Mouse (Mus musculus) lung, postnatal 14 days (tissue): ENCODE results near the gene Ccdc141.
A peak's percentile ranks its signal among the peaks of the same experiment; 100 is the strongest.

Source experiments
- DNase-seq: peaks from one replicate; pipeline ENCODE4 v3.0.0; 2021

The Ccdc141 gene

DNA sequence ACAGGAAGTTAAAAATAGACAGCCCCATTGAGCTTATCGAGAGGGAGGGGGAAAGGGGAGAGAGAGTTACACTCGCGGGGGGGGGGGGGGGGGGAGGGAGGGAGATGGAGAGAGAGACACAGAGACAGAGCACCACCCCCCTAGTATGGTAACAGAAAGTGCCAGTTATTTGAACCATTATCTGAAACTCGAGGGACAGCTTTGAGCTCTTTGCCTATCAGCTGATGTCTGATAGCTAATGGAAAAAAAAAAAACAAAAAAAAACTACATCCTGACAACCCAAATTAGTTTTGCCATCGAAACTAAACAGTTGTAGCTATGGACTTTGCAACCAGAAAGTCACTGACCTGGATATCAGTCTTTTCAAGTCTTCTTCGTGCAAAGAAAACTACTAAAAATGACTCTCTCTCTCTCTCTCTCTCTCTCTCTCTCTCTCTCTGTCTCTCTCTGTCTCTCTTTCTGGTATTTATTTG lies at the start of gene Ccdc141:
TSS of gene Ccdc141 (minus strand) at position 4 of the 473 bp plus-strand sequence.
- no peak for DNase-seq

DNA sequence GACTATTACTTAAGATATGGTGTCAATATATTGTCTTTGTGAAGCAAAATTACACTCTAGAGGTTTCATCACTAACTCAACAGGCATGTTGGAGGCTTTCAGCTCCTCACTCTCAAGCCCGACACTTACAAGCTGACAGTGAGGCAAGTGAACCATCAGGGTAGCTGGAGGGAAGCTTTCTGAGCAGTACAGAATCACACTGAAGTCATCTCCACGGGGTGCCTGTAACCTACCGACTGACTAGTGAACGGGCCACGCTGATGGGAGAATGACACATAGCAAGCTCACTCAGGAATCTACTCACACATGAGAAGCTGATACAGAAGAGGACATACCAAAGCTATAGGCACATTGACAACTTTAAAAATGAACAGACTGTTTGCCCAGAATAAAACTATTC lies 42.4 kb upstream of the Ccdc141 start:
- DNase-seq = no peak

DNA sequence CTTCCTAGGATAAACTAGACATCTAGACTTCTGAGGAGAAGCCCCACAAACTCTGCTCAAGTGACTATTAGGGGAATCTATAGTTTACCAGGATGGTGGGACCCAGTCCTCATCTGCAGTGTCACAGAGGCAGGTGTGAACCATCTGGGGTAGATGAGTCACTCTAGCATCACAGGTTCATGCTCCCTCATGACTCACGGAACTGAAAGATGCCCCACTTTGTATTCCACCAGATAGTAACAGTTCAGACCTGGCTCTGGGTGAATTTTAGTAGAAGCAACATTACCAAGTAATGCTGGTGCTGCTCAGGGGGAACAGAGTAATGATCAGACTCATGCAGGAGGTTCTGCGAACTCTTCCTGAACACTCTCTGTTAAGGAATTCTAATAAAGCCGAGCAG lies 36.5 kb upstream of the Ccdc141 start:
- no peak for DNase-seq

DNA sequence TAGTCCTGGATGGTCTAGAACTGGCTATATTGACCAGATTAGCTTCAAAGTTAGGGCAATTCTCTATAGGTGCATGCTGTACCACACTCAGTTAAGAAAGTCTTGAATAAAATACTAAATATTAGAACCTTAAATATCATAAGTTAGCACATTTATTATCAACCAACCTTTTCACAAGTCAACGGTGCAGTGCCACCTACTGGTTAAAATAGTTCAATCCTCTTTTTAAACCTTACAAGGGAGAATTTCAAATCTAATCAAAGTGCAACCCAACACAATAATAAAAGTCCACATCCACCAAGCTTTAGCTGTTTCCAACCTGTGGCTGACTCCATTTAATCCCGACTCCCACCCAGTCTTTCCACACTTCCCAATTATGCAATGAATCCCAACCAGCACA lies 33.5 kb upstream of the Ccdc141 start:
- DNase-seq = peak; percentile 8

DNA sequence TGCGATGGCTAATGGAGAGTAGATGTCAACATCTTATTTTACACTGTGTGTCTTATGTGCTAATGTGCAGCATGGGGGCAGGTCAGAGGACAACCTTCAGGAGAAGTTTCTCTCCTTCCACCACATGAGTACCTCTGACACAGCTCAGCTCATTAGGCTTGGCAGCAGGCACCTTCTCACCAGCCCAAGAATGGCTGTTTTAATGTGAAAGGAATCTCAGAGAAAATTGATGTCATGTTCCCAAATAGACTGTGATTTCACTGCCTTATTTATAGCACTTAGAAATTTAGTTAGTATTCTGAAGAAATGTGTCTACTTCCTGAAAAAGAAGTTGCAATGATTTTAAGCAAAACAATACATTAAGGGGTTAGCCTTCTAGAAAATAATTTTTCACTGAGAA lies 31.5 kb upstream of the Ccdc141 start:
- no peak for DNase-seq

DNA sequence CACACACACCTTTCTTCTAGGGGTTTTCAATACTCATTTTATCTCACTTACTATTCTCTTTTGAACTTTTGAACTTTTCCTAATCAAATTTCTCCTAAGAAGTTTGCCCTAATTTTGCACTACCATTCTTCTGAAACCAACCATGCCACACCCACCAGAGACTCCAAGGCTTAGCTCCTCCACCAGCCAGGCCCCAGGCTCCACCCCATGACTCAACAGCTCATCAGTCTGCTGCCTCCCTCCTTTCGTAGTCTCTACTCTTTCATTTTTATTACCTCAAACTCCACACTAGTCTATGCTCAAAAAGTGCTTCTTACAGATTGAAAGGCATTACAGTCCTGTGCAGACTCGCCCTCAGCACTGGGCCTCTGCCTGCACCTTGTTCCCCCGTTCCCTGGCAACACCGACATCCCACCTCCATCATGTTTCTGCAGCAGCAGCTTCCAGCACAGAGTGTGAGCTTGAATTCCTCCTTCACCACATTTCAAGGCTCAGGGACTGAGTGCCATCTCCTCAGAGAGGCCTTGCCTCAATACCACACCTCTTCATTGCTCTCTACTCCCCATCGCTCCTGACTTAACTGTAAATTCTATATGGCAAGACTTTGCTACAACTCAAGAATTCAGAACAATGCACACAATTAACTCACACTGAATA lies 30.6 kb upstream of the Ccdc141 start:
- DNase-seq = no peak

DNA sequence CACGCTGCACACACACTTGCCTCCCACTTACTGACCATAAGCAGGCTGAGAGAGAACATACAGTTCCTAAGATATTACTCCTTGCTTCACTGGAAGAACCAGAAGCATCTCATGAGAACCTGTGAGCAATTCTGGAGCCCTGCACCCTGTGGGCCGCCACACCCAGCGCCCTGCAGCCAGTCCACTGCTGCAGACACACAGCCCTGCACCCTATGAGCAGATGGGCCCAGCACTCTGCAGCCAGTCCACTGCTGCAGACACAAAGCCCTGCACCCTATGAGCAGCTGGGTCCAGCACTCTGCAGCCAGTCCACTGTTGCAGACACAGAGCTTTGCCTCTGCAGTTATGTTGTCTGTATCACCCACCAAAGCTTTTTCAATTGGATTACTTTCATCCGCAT lies 29.9 kb upstream of the Ccdc141 start:
- DNase-seq = no peak

DNA sequence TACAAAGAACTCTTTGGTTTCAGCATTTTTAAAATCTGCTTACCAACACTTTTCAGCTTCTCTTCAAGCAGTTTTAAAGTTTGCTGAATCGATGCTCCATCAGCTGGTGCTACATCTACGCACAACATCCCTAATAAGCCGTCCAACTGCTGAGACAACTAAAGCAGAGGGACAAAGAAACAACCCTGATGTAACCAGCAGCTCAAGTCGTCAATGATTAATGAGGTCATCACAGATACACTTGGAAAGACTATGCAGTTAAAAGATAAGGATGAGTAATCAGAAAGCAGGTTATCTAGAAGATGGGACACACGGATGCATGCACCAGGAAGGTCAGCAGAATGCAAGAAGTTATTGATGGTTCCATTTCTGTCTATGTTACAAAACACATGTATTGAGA lies 27.8 kb upstream of the Ccdc141 start:
- DNase-seq = no peak

DNA sequence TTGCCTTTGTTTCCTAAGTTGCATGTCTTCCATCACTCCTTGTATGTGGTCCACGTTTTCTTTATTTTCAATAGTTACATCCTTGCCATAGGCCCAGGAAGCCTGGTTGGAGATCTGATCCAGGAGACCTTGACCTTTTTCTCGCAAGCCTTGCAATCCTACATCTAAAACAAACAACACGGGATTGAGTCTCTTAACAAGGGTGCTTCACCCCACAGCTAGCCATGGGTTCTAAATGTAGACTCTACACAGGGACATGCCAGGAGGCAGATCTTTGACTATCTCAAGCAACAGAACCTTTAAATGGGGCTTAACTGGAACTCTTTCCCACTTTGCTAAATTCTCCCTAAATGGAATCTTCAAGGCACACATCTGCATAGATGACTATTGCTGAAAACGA lies 26.4 kb upstream of the Ccdc141 start:
- DNase-seq = no peak

DNA sequence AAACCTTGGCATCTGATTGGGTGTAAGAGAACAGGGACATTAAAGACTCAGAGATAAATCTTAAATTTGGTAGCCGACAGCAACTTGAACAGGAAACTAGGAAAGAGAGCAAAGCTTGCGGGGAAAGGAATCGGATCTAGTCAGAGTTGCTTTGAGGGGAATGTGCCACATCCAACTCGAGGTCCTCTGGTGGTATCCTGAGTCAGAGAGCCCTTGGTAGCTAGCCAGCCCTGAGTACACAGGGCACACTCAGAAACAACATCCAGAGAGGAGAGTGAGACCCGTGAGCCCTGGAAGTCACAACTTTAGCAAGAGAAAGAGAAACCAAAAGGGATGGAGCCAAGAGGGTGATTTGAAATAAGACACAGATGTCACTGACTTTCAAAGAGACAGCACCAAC lies 24.6 kb upstream of the Ccdc141 start:
- no peak for DNase-seq

DNA sequence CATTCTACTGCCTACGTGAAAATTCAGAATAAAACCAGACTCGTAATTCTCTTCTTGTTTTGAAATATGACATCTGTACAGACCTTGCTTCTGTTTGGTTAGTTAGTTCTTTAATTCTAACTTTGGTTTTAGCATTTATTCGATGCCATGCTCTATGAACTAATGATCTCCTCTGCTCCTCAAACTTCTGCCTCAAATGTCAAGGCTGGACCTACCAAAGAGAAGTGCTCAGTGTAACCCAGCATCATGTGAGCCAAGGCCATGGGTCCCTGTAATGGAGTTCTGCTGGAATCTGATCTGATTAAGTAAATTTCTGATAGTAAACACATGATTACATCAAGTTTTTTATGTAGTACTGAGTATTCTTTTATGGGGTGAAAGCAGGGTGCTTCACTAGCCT lies 21.4 kb upstream of the Ccdc141 start:
- no peak for DNase-seq

DNA sequence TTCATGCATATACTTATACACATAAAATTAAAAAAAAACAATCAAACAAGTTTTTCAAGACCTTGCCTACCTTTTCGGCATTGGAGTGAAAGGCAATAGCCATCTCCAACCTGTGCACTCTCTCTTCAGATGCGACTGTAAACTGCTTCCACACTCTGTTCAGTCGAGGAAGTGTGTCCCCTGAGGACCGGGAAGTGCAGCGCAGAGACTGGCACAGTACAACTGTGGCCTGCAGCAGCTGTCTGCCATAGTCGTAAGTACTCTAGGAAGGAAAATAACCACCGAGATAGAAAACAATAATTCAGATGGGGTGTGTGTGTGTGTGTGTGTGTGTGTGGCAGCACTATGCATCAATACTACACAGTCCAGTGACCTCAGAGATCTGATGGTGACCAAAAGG lies 20.5 kb upstream of the Ccdc141 start:
- DNase-seq = no peak

DNA sequence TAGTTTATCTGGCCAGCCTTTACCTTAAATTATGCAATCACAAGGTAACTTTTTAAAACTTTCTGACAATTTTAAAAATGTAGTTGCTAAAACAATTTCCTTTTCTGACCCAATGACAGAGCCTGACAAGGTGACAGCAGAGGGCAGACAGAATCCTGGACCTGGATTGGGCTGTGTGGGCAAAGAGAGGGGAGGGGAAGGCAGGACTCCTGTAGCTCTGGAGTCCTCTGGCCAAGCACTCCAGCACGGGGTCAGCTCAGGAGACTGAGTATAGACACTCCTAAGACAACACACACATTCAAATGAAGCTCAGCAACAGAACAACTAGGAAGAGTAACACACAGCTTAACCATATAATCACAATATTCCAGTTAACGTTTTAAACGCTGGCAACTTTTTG lies 19.9 kb upstream of the Ccdc141 start:
- DNase-seq = no peak

DNA sequence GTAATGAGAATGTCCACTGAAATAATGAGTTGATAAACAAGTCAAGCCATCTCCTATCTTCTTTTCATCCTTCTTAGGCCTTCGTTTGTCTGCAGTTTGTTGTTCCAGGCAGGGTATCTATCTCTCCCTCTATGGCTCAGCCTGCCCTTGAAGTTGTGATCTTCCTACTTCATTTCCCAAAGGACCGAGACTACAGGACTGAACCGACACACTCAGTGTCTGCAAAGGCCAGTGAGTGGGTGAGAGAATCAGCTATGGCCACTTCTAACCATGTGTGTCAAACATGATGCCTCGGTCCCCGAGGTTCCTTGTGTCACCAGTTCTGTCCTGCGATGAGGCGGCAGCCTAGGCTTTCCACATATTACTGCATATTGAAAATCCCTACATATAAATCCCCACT lies 19.2 kb upstream of the Ccdc141 start:
- DNase-seq = no peak

DNA sequence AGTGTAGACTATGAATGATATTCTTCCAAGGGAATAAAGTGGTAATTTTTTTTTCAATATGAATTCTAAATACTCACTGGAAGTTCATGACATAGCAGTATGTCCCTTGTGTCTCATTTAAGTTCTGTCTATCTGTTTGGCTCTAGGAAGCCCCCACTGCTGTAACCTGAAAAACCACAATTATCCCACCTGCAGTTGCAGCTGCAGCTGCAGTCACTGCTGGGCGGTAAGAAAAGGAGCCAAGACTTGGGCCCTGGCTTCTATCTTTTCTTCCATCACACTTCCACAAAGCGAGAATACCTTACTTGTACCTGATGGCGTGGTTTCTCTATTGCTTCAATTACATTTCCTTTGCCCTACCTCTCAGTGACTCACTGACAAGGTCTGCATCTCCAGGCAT lies 17.1 kb upstream of the Ccdc141 start:
- DNase-seq = no peak

DNA sequence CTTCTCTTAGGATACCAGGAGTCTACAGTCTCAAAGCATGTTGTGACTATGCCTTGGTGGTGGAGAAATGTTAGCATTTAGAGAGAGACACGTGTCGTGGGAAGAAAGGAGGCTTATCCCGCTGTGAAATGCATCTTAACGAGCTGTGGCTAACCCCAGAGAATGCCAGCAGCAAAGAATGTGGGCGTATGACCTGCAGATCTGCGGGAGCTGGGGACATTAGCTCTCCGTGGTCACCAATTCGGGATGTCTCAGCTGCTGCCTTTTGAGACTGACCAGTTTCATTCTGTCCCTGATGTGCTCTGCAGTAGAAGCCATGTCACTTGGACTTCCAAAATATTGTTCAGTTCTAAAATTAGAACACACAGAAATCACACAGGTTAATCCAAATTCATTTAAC lies 16.5 kb upstream of the Ccdc141 start:
- DNase-seq = no peak

DNA sequence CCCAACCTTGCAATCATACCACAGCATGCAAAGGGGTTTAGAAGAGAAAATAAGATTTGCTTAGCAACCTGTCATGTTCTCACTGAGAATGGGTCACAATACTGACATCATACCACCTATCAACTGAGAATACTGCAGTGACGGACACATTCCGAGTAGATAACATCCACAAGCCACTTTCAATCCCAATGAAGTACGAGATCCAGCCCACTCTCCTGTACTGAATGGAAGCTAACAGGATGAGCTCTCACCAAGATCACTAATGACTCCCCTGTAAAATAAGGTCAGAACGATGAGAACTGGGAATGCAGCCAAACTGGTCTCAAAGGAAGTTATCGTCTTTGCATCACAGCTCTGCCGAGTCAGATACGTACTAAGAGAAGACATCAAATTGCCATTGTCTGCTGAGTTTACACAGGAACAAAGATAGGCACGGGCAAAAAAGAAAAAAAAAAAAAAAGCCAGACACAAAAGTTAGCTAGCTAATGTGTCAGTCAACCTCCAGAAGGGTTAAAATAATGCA lies 13.7 kb upstream of the Ccdc141 start:
- DNase-seq = no peak

DNA sequence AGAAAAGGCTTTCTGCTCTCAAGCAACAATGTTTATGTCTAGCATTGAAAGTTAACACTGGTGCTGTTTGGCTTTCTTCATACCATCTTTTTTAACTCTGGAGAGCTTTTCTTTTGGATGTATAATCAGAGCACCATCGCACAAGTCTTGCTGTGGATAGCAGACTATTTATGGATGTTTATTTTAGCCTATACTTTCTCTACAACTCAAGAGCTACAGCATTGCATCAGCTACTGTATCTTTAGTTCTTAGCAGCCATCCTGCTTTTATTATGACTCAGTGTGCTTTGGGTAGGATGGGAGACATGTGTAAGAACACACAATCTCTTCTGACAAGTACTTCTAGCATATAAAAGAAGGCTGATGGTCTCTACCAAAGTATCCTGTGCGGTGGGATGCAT lies 13.2 kb upstream of the Ccdc141 start:
- no peak for DNase-seq

DNA sequence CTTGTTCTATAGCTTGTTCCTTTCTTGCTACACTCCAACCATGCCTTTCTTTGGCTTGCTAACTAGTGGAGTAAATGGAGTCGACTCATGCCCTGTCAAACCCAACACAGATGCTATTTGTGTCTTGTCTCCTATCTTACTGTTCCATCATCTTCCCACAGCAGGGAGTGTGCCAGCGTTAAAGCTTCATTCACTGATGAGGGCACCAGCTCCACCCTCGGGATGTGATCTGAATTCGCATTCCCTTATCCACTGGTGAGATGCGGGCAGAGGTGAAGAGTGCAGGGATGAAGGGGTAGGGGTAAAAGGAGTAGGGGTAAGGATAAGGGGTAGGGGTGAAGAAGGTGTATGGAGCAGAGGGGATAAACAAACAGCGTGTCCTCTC lies 12.6 kb upstream of the Ccdc141 start:
- DNase-seq = no peak

DNA sequence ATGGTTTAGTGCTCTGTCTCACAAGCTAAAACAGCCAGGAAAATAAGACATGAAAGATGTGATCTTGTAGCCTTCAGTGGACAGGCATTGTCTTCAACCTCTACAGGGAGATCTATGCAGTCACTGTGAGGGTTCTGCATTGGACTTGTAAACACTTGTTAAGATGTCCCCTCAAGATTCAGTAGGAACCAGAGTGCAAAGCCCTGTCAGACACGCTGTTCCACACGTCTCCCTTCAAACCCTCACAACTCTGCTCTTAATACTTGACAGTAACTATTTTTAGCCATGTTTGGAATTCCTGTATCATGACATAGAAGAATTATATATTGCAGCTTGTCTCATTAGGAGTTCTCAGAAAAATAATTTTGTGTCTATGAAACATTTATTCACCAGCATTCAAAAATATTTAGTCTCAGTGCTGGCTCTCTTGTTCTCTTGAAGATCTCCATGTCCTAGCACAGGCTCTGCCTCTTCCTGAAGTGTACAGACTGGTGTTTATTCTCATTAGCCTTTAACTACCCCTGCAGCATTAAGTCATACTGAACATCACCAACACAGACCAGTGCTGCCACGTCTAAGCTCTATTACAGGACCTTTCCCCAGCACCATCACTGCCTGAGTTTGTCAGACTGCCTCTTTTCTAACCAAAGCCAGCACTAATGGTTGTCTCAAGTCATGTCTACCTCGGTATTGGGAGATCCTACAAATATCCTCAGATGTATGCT lies 12.0 kb upstream of the Ccdc141 start:
- no peak for DNase-seq

DNA sequence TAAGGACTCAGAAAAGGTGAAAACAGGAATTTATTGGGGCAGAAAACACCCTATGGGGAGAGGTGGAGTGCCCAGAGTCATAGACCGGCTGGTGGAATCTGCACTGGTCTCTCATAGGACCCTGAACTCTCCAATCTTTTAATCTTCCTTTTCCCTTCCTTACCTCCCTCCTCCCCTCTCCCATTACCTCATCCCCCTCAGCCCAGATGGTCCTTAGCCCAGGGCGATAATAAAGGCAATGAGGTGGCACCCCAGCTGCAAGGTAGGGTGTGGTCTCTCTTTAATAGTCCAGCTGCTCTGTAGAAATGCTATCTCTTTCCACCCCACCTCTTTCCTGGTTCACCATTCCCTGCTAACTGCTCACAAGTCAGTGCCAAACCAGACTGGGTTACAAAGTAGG lies 7.0 kb upstream of the Ccdc141 start:
- DNase-seq = no peak

DNA sequence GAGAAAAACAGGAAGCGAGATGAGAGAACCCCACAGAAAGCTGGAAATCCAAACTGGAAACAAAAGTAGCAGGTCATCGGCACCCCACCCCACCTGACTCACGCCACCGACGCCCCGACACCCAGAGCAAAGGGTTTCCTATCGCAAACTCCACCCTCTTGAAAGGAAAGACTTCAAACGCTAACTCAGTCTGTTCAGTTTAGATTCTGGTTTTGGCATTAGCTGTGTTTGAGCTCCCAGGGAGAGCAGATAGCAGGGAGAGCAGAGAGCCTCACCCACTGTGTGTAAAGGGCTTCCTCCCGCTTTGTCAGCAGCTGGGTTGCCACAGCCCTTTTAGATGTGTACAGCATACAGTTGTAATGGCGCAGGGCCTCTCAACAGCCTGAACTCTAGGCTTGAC lies 6.0 kb upstream of the Ccdc141 start:
- DNase-seq = no peak

DNA sequence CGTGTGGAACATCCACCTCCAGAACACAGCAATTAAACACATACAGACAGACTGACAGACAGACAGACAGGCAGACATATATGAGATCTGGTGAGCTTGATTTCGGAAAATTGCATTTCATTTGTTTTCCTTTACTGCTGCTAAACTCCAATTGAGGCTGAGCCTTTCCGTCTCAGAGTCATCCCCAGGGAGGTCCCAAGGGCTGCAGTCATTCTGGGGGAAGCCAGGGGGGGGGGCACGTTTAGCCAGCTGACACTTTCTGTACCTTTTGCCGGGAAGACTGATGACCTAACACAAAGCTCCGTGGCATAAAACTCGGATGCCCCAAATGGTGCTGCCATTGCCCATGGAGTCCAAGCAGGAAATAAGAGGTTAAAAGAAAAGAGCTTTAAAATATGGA lies 5.0 kb upstream of the Ccdc141 start:
- DNase-seq = no peak

DNA sequence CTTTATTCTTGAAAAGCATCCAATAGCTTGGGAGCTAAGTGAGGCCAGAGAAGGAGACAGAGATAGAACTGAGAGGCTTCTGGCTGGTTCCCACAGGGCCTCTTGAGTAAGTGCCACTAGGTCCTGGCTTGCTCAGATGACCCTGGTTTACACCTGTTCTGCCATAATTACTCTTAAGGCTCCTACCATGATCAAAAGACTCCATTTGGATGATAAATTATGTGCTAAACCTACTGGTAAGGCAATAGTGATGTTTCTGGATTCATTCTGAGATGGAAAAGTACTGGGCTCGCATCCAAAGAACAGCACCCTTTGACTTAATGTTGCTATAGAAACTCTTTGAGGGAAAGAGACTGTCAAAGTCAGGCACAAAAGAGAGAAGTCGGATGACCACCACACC lies 3.9 kb upstream of the Ccdc141 start:
- peak; percentile 49 for DNase-seq

DNA sequence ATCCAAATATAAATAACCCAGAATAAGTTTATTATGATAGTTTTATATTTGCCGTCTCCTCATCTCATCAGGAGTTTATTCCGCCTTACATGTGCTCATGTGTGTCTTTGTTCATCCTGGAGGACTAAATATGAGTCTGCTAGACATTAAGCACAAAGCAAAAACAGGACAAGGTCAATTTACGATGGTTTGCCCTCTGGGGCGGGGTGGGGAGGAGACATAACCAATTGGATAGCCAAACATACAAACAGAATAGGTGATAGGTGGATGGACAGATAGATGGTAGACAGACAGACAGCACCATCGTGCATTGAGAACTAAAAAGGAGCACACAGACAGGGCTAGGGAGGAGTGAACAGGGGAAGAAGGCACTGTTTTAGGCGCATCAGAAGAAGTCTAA lies 3.4 kb upstream of the Ccdc141 start:
- no peak for DNase-seq
